Mouse (Mus musculus): ENCODE results near the gene Sbk1. TPM values are rescaled to one million over a fixed set of nuclear protein-coding genes. Genes with fewer than 3 reads are reported as not detected.
A peak's percentile ranks its signal among the peaks of the same experiment; 100 is the strongest.
"Not testable (repeated sequence)": the region's sequence is repeated elsewhere in the genome, so short reads cannot be mapped to it uniquely, and the experiment has no call there.

The Sbk1 gene
- total RNA-seq, 2 experiments from 2014 or later = 72.3 to 73.8 TPM

GRCm38 (mm10) chr7:126263964-126264363 lies 8.5 kb upstream of the Sbk1 start:
- DNase-seq = no peak

GRCm38 (mm10) chr7:126265949-126266348 lies 6.5 kb upstream of the Sbk1 start:
- DNase-seq = peak; percentile 89

DNA sequence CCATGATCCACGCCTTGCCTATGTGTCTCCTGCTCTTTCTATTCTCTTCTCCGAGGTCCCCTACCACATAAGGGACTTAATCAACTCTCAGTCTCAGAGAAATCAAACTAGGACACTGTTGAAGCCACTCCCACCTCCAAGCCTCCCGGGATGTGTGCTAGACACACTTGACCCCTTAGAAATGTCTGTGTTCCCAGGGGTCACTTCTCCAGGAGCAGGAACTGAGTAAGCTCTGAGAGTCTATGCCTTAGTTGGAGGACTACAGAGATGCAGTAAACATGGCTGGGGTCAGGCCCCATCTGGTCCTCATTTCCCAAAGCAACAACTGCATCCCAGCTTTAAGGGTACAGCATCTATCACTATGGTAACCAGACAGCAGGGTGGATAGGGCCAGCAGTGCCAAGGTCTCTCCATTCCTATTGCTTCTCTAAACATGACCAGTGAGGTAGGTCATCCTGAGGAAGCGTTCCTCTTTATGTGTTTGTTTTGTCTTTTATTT lies 6.0 kb upstream of the Sbk1 start:
- DNase-seq = peak in 1 of 2 experiments; percentile 50

- DNase-seq = no peak
Observed at GRCm38 (mm10) chr7:126267606-126268005, 4.8 kb upstream of the Sbk1 start.

DNA sequence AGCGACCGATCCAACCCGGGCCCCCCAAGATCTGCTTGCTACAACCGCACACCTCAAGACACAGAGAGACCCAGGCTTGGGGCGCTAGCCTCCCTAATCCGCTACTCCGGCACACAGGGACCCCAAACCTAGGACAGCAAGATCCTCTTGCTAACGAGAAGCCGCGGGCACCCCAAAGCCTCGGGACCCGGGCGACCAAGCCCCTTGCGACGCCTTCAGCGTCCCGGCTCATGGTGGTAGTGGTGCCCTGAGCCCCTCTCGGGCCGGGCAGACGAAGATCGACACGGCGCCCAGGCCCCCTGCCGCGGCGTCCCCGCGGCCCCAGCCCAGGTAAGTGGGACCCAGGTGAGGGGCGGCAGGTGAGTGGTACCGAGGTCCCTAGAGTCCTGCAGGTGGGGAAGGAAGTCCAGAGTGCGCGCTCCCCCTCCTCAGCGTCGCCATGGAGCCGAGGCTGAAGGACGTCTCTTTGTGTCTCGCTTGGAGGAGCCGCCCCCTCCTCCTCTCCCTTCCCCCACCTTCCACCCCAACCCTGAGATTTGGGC lies 422 bp downstream of the Sbk1 start:
- peak in 1 of 2 experiments; percentile 47 for DNase-seq

- no peak for DNase-seq
Observed at GRCm38 (mm10) chr7:126273351-126274042, 1.1 kb downstream of the Sbk1 start.

DNA sequence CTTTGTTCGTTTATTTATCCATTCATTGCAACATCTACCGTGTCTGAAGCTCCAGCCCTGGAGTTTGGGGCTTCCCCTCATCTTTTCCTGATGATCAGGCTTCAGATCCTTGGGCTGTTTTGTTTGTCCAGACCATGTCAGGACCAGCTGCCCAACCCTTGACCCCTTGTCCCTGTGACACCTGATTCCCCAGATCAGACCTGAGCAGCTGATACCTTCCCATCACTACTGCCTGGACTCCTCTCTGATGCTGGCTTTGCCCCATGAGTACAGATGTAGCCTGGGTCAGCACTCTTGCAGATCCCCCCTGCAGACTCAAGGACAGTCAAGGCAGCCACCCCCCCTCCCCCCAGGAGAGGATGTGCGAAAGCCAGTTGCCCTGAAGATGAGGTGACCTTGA lies 1.7 kb downstream of the Sbk1 start:
- DNase-seq = no peak

GRCm38 (mm10) chr7:126274626-126275025 lies 2.2 kb downstream of the Sbk1 start:
- DNase-seq = no peak

- no peak for DNase-seq
Observed at GRCm38 (mm10) chr7:126275711-126276110, 3.3 kb downstream of the Sbk1 start.

- DNase-seq = no peak
Observed at GRCm38 (mm10) chr7:126276297-126276696, 3.9 kb downstream of the Sbk1 start.

DNA sequence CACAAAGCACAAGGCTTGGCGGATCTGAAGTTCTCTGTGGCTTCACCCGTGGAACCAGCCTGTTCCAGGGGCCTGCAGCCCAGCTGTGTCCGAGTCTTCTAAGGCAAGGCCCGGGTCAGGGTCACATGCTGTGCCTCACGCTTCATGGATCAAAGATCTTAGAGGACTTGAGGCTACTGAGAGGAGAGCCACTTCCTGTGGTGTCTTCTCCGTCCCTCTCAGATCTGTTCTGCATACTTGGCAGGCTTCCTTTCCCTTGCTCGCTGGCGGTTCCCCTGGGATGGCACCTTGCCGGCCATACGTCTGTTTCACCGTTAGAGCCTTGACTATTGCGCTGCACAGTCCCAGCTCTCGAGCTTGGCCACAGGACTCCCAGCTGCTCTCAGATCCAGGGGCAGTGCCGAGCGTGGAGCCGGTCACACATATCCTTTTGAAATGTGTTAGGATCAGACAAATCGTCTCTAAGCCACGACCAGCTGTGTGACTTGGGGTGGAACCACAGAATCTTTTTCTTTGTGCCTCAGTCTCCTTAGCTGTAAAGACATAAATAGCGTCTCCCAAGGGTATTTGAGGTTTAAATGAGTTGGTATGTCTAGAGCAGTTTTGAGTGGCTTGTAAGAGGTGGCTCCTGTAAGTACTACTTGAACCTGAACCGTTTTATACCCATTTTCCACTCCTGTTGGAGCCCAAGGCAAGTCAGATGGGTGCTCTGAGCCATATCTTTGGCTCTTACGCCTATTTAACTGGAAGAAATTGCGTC lies 5.3 kb downstream of the Sbk1 start:
- no peak for DNase-seq

DNA sequence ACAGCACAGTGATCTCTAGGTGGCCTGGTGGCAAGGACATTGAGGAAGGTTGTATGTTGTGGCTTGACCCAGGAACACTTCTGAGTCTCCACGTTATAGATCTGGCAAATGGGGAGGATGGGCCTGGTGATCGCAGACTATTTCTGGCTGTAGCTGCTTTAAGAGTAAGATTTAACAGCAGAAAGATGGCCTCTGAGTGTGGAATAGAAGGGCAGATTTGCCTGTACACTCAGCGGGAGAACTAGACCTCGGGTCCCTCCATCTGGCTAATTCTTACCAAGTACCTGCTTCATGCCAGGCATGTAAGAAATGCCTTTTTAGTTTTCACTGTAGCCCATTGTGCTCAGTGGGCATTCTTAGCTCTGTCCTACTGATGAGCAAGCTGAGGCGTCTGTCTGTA lies 6.4 kb downstream of the Sbk1 start:
- no peak for DNase-seq

GRCm38 (mm10) chr7:126279774-126280482 lies 7.5 kb downstream of the Sbk1 start:
- DNase-seq = no peak

GRCm38 (mm10) chr7:126280696-126281095 lies 8.3 kb downstream of the Sbk1 start:
- DNase-seq = peak in 1 of 2 experiments; percentile 54

DNA sequence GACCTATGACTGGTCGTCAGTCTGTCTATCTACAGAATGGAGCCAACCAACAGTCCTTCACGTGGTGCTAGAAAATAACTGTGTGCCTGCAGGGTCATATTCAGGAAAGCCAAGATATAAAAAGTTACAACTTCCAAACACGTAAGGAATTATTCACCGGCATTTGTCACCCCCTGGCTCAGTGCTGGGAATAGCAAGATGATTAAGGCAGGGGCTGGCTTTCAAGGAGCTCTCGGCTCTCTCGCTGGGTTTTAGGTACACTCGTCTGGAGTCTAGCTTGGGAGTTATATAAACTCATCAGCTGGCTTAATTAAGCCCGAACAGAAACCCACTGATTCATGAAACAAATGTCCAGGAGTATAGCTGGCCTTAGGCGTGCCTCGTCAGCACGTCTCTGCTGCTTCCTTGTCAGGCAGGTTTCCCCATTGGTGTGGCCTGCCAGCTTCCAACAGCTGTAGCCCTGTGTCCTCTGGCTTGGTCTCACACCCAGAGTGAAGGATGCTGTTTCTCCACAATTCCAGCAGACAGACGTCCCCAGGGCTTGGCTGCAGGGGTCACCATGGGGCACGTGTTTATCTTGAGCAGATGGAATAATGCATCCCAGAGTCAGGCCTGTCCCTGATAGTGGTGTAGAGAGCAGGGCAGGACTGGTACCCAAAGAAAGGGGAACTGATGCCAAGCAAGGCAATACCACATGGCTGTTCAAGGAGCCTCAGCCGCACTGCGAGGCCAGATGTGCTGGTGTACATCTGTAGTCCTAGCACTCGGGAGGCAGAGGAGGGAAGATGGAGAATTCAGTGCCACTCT lies 9.7 kb downstream of the Sbk1 start:
- no peak for DNase-seq

DNA sequence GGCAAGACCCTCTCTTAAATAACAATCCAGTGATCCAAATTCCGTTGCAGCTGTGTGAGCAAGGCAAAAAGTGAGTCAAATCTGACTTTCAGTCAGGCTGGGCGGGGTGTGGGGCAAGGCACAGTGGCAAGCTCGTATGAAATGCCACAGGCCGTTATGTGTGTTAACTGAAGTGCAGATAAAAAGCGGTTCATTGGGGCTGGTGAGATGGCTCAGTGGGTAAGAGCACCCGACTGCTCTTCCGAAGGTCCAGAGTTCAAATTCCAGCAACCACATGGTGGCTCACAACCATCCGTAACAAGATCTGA lies 10.2 kb downstream of the Sbk1 start:
- DNase-seq = not testable (repeated sequence)

DNA sequence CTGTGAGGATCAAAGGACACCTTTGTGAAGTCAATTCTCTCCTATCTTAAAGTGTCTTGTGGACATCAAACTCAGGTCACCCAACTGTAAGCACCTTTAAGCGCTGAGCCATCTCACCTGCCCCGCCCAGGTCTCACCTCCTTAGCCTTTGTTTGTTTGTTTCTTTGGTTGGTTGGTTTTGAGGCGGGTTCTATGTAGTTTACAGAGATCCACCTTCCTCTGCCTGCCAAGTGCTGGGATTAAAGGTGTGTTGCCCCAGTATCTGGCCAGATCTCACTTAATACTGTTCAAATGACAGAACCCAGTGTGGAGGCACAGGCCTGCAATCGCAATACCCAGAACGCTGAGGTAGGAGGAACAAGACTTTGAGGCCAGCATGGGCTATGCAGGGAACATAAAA lies 11.6 kb downstream of the Sbk1 start:
- DNase-seq = no peak

DNA sequence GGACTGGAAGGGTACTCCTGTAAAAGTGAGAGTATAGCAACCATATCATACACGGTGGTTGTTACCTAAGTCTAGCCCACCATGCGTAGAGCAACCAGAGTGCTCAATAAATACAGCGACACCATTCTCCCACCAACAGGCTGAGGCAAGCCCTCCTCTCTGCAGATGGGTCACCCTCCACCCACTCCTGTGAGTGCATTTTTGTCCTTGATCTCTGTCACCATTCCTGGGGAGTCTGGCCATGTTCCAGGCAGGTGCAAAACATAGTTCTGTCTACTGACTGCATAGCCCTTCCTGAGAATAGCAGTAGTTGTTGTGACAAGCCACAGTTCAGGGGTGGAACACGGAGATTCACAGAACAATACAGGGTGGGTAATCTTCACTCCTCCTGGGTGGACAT lies 12.0 kb downstream of the Sbk1 start:
- no peak for DNase-seq

- DNase-seq = peak; percentile 65 to 68
Observed at GRCm38 (mm10) chr7:126284865-126285264, 12.4 kb downstream of the Sbk1 start.

DNA sequence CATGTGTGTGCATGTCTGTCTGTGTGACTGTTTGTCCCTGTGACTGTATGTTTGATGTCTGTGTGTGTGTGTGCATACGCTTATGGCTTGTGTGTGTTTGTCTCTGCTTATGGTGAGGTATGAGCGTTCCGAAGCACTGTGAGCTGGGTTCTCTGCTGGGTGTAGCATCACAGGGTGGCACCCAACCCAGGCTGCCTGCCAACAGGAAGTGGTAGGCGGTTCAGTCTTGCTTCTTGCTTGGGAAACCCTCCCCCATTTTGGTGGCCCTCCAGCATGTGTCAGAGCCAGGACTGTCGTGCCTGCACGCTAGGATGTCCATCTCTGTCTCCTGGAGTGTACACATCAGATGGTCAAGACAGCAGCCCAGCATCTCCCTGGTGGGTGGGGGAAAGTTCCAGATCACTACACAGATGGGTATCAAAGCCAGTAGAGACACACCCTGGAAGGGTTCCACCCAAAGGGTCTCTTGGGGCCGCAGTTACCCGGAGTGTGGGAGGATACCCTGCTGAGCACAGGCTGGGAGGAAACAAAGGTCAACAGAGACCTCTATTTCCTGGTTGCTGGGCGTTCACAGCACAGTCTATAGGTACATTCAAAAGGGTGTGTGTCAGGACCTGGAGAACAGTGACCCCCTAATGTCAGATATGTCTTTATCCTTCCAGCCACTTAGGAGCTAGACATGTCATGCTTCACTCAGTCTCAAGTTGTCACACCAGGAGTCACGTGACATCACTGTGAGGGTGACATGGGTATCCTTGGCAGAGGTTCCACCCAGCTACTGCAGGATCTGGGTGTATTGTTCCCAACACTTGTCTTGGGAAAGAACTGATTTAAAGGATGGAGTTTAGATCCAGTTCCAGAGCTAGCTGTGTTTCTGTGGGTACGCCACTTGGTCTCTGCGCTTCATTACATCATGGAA lies 13.1 kb downstream of the Sbk1 start:
- DNase-seq = peak; percentile 76 to 87

- no peak for DNase-seq
Observed at GRCm38 (mm10) chr7:126286311-126286710, 13.9 kb downstream of the Sbk1 start.

Measured in heart, adult 18-20 months (tissue).